Mouse (Mus musculus) layer of hippocampus, postnatal 10 days (tissue): Measurements from ENCODE around the gene Myh11. TPM values are rescaled to one million over a fixed set of nuclear protein-coding genes. Genes with fewer than 3 reads are reported as not detected.

Experiments used
- DNase-seq, 2 experiments: peaks; one replicate each; pipeline ENCODE4 v3.0.0; 2021; ENCODE audit warnings: low spot score in 2 of 2
- long read RNA-seq: library from polyadenylated mRNA; stranded (forward); transcript quantifications from one replicate; pipeline ENCODE4 v2.0.0, GENCODE M21; 2023
- total RNA-seq, 2 experiments: library from RNA; stranded (reverse); gene quantifications; 2 replicates each; pipeline ENCODE4 v1.2.3; 2021

The Myh11 gene
- total RNA-seq: 1 to 10 TPM; 4.1 to 4.9 TPM
- long read RNA-seq, partial matches to known transcripts: 3 of 4 reads
- long read RNA-seq, other reads (novel, unspliced or antisense): 1 of 4 reads

DNA sequence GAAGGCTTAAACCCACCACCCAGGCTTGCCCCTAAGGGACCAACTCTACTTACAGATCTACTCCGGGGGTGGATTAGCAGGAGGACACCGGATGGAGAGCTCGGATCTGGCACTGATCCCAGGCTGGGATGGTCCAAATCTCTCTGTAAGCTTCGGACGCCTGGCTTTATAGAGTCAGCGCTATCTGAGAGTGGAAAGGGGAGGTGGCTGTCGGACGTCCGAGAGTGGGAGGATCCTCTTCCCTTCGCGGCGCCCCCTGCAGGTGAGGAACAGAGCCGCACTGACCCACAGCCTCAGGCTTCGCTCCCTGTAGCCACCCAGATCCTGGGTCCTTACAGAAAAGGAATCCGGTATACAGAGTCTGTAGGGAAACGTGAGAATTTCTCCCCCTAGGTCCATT is at the start of gene Myh11:
Gene Myh11, minus strand, starts transcription at position 150 of the 400 bp plus-strand sequence.
- peak; percentile 68 to 69 for DNase-seq

GRCm38 (mm10) chr16:14328156-14328555 is 37.0 kb upstream of the Myh11 start:
- DNase-seq: no peak

GRCm38 (mm10) chr16:14320494-14320893 is 29.3 kb upstream of the Myh11 start:
- DNase-seq: no peak

DNA sequence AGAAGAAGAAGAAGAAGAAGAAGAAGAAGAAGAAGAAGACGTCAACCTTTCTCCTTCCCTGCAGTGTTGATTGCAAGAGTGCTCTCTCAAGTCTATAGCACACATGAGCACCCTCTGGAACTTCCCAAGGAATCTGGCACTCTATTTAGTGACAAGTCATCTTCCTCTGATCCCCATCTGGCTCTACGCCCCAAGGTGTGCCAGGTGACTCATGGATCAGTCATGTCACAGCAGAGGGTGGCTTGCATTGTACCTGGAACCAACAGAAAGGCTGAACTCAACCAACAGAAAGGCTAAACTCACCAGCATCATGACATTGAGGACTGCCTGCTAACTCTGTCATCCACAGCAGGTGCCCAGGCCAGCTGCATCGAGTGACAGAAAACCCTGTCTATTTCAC is 28.5 kb upstream of the Myh11 start:
- no peak for DNase-seq

- peak; percentile 98 for DNase-seq
Observed at GRCm38 (mm10) chr16:14316884-14317876, 26.0 kb upstream of the Myh11 start, which contains the start of gene Fopnl. Fopnl (minus strand) TSS chr16:14317405.

- no peak for DNase-seq
Observed at GRCm38 (mm10) chr16:14312914-14313313, 21.7 kb upstream of the Myh11 start.

- peak in 1 of 2 experiments; percentile 30 for DNase-seq
Observed at GRCm38 (mm10) chr16:14311371-14311770, 20.2 kb upstream of the Myh11 start.

GRCm38 (mm10) chr16:14309833-14310232 is 18.7 kb upstream of the Myh11 start:
- no peak for DNase-seq

GRCm38 (mm10) chr16:14308245-14309073 is 17.3 kb upstream of the Myh11 start:
- no peak for DNase-seq

DNA sequence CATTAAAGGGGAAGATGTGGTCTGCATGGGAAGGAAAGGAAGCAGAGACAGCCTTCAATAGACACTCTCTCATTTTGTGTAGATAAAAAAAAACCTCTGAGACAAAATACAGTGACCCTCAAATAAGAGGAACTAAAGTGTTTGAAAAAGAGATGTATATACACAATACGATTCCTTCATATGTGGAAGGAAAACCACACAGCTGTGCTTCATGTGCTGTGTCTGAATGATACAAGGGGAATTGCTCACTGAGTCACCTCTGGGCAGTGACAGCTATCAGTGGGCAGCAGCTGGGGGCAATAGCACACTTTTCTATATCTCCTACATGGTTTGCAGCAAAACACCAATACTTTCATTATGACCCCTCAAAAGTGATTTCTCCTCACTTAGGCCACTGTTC is 16.2 kb upstream of the Myh11 start:
- DNase-seq: no peak

DNA sequence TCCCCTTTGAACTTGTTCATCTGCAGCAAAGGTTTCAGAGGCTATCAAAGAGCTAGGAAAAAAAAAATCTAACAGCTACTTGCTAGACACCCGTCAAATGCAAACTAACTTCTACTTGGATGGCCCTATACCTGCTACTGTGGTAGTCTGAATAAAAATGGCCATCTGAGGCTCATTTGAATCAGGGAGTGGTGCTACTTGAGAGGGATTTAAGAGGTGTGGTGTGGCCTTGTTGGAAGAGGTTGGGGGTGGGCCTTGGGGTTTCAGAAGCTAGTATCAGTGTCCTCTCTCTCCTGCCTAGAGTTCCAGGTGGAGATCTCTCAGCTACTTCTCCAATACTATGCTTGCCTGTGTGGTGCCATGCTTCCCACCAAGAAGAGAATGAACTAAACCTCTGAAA is 15.3 kb upstream of the Myh11 start:
- DNase-seq: no peak

DNA sequence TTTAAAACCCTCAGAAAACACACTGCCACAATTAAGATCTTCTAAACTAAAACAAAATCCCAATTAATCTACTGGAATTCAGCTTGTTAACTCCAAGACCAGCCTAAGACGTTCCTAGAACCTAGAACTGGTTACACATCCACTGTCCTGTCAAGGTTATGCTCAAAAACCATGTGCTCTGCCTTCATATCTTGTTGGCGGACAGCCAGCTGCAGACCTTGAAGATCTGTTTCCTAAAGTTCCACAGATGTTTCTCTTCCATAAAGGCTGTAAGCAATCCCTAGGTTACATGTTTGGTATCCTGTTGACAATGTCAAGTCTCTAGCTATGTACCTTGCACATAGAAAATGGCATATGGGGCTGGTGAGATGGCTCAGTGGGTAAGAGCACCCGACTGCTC is 13.6 kb upstream of the Myh11 start:
- DNase-seq: no peak

GRCm38 (mm10) chr16:14303676-14304075 is 12.5 kb upstream of the Myh11 start:
- DNase-seq: no peak

DNA sequence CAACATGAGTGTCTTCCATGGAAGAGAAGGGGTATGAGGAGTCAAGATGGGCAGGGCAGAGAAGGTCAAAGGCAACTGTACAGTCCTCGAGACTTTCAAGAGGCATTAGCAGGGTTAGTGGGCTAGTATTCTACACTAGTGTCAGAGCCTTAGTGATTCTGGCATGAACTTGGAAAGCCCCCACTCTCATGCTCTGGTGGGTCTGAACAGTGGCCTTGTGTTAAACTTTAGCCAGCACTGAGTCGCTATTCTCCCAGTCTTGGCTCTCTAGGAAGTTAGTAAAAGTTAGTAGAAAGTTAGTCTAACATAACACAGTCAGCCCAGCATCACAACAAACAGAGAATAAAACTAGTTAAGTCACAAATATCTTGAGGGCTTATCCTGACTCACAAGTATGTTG is 12.0 kb upstream of the Myh11 start:
- no peak for DNase-seq

DNA sequence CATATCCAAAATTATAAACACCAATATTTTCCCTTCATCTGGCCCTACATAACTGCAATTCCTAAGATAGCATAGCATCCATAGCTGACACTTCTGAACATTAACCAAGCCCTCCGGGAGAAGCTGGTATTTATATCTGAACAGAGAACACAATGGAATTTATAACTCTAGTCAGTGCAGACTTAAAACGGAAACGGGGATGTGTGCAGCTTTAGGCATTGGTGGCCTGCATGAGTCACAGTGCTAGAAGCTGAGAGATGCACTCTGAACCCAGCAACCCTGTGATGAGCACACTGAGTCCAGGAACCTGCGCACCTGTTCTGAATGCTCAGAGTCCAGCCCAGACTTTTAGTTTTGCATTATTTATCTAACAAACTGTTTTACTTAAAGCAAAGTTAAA is 7.3 kb upstream of the Myh11 start:
- no peak for DNase-seq

- DNase-seq: no peak
Observed at GRCm38 (mm10) chr16:14297746-14298145, 6.6 kb upstream of the Myh11 start.

DNA sequence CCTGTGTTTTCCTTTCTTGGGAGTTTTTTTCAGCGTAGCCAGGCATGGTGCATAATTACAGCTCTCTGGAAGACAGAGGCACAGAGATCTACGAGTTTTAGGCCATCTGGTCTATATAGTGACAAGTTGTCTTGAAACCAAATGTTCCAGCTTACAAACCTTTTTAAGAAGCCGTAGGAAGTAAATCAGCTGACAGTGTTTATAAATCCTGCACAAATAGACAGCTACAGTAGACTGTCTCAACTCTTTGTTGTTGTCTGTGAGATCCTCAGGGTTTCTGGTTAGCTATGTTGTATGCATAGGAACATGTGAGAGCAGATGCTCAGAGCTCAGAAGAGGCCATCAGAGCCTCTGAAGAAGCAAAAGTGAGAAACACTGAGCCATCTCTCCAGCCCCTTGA is 6.0 kb upstream of the Myh11 start:
- DNase-seq: no peak

DNA sequence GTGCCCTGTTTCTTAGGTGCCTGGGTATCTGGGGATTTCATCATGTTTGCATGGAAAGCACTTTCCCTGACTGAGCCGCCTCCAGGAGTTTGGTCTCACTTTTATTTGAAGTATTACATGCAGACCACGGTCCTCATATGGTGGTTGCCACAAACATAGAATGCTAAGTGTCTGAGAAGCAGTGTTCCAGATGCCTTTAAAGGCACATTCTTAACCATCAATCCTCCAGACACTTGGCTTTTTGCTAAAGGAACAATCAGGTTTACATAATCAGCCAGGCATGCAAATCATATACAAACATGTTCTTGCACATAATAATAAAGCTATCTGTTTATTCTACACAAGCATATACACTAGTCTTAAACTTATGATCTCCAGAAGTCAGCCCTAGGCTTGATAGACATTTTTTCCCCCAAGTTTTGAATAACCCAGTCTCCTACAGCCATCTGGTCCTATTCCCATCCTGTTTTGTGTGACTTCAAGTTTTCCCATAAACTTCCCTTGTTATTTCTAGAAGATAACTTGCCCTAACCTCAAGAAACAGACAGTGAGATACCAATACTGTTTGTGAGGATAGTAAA is 5.5 kb upstream of the Myh11 start:
- DNase-seq: no peak

- DNase-seq: no peak
Observed at GRCm38 (mm10) chr16:14295291-14295690, 4.1 kb upstream of the Myh11 start.

DNA sequence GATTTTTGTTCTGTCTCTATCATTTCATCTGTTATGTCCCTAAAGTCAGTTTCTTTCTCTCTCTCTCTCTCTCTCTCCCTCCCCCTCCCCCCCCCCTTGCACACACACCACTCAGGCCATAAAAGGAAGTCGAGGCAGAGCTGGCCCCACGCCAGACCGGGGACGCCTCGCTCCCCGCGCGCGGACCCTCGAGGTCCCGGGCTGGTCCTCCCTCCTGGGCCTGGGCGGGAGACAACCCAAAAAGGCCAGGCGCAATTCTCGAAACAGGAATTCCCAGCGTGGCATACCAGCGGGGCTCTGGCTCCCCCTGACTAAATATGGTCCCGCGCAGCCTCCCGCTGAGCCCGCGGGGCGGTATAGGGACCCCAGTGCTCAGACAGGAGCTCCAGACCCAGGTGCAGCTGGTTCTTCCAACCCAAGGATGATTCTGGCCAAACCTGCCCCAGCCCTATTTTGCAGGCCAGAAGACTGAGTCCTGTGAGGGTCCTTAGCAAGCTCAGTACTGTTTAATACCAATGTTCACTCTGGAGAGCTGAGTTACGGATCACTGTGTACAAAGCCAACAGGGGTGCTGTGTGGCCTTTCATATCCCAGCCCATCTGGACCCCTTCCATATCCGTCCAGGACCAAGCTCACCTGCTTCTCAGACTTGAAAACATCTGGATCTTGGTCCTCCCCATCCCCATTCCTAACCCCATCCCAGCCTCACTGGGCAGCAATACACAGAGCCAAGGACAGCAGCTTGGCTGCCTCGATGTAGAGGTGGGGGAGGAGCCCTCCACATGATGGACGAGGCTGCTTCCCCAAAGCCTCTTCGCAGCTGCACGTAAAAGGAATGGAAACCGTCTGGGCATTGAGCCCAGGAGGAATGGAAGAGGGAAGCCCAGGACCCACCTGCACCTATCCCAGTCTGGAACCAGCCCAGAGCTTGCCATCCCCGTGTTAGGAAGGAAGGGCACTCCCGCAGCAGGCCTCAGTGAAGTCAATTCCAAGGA is 1.3 kb upstream of the Myh11 start:
- DNase-seq: peak; percentile 11 to 24
